Mouse (Mus musculus) ES-CJ7 (cell line): ENCODE data around the gene Babam2.

ENCODE experiments used
- DNase-seq: peaks from one replicate; pipeline ENCODE4 v3.0.0; 2011; ENCODE audit warnings: low read depth, low spot score

Gene Babam2

GRCm38 (mm10) chr5:31828747-31829146, 131.3 kb downstream of the Babam2 start:
- no peak for DNase-seq

- DNase-seq = no peak
Measured at GRCm38 (mm10) chr5:31829588-31829987, 132.1 kb downstream of the Babam2 start.

- no peak for DNase-seq
Measured at GRCm38 (mm10) chr5:31831587-31831986, 134.1 kb downstream of the Babam2 start.

- DNase-seq = no peak
Measured at GRCm38 (mm10) chr5:31835691-31836090, 138.2 kb downstream of the Babam2 start.

- no peak for DNase-seq
Measured at GRCm38 (mm10) chr5:31839973-31840372, 142.5 kb downstream of the Babam2 start.

GRCm38 (mm10) chr5:31840406-31840805, 142.9 kb downstream of the Babam2 start:
- no peak for DNase-seq

- DNase-seq = no peak
Measured at GRCm38 (mm10) chr5:31844856-31845255, 147.4 kb downstream of the Babam2 start.

GRCm38 (mm10) chr5:31846971-31847370, 149.5 kb downstream of the Babam2 start:
- no peak for DNase-seq

GRCm38 (mm10) chr5:31848995-31849394, 151.5 kb downstream of the Babam2 start:
- no peak for DNase-seq

GRCm38 (mm10) chr5:31852786-31853185, 155.3 kb downstream of the Babam2 start:
- no peak for DNase-seq

GRCm38 (mm10) chr5:31853831-31854230, 156.3 kb downstream of the Babam2 start:
- no peak for DNase-seq

GRCm38 (mm10) chr5:31858877-31859276, 161.4 kb downstream of the Babam2 start:
- peak; percentile 18 for DNase-seq

- DNase-seq = no peak
Measured at GRCm38 (mm10) chr5:31860426-31860825, 162.9 kb downstream of the Babam2 start.

GRCm38 (mm10) chr5:31860831-31861624, 163.5 kb downstream of the Babam2 start:
- DNase-seq = no peak

GRCm38 (mm10) chr5:31862753-31863468, 165.4 kb downstream of the Babam2 start:
- no peak for DNase-seq

GRCm38 (mm10) chr5:31864095-31864494, 166.6 kb downstream of the Babam2 start:
- no peak for DNase-seq

GRCm38 (mm10) chr5:31866071-31866470, 168.6 kb downstream of the Babam2 start:
- no peak for DNase-seq

GRCm38 (mm10) chr5:31870856-31871520, 173.5 kb downstream of the Babam2 start:
- DNase-seq = no peak

GRCm38 (mm10) chr5:31873328-31873727, 175.8 kb downstream of the Babam2 start:
- DNase-seq = no peak

- DNase-seq = no peak
Measured at GRCm38 (mm10) chr5:31874543-31874942, 177.1 kb downstream of the Babam2 start.

GRCm38 (mm10) chr5:31875443-31875842, 178.0 kb downstream of the Babam2 start:
- DNase-seq = no peak

- no peak for DNase-seq
Measured at GRCm38 (mm10) chr5:31876216-31876974, 178.9 kb downstream of the Babam2 start.
